22 mouse cellular contexts compared by ENCODE assay signal in genomic region chr15:15229926-15230325, GRCm38 (mm10).
DNase-seq lines count a peak whose midpoint lies in the region; ATAC-seq and TF ChIP-seq lines count a peak whose summit lies in the region.
"Had no signal": no experiment of that assay in that cellular context is flagged by ENCODE, and none has a peak within 500 bp of the region (broad histone marks: within the 10 kb centered on the region; RNA-seq: fewer than 3 reads in every experiment).

No protein-coding gene starts in this region.

- DNase-seq in embryo, embryonic 11 days: peak; percentile 7
- DNase-seq in embryo, embryonic 10 days (ENCODE audit: low spot score): no peak
- peak; percentile 39 for DNase-seq in hindbrain, postnatal 0 days (ENCODE audit: low spot score)
- DNase-seq in hindbrain, embryonic 11.5 days (ENCODE audit: low spot score): no peak
- peak; percentile 17 for DNase-seq in midbrain, postnatal 0 days (ENCODE audit: low spot score)
- DNase-seq in telencephalon, adult 2 months (ENCODE audit: low read depth, low spot score): peak; percentile 2
- DNase-seq in limb, embryonic 10.5 days (ENCODE audit: low spot score): no peak
- DNase-seq: adrenal gland, adult 2 months; cerebellum, adult 11 months; gastrocnemius, postnatal 25 days; heart, postnatal 10 days; kidney, adult 18-20 months; kidney, postnatal 10 days; lung, adult 2 months; lung, postnatal 36 days; thymus, adult 18-20 months; thymus, postnatal 4 days had no signal

- no peaks in the 10 kb centered on the region for H3K4me1 ChIP-seq in hindbrain, postnatal 0 days (ENCODE audit: insufficient read depth, low read length)
- H3K4me1 ChIP-seq in hindbrain, embryonic 11.5 days (replicated peaks; ENCODE audit: control insufficient read depth, insufficient read depth, low read length): no peaks in the 10 kb centered on the region
- no peaks in the 10 kb centered on the region for H3K4me1 ChIP-seq in midbrain, postnatal 0 days (ENCODE audit: insufficient read depth, low read length)
- H3K4me1 ChIP-seq in midbrain, embryonic 13.5 days (replicated peaks): no peaks in the 10 kb centered on the region
- H3K4me1 ChIP-seq in limb, embryonic 10.5 days: no peaks in the 10 kb centered on the region
- H3K4me1 ChIP-seq: heart, embryonic 10.5 days; hindbrain, embryonic 15.5 days; liver, embryonic 12.5 days; neural tube, embryonic 12.5 days had no signal

- H3K9ac ChIP-seq in hindbrain, postnatal 0 days (replicated peaks; ENCODE audit: low read length): no peak overlapping the region
- H3K9ac ChIP-seq in hindbrain, embryonic 11.5 days (ENCODE audit: low read depth, low read length): no peak overlapping the region
- H3K9ac ChIP-seq in midbrain, postnatal 0 days (replicated peaks; ENCODE audit: low read length, poor library complexity, severe bottlenecking): no peak overlapping the region
- no peak overlapping the region for H3K9ac ChIP-seq in midbrain, embryonic 13.5 days (replicated peaks)
- H3K9ac ChIP-seq: hindbrain, embryonic 15.5 days; liver, embryonic 12.5 days; neural tube, embryonic 12.5 days had no signal

- TF ChIP-seq CTCF in hindbrain, postnatal 0 days (IDR thresholded peaks at IDR 0.05; ENCODE audit: low read depth): peak; percentile 58
- TF ChIP-seq CTCF in midbrain, postnatal 0 days (IDR thresholded peaks at IDR 0.05): peak; percentile 77

- H3K4me2 ChIP-seq in hindbrain, postnatal 0 days (ENCODE audit: low read depth, low read length): no peak overlapping the region
- H3K4me2 ChIP-seq in hindbrain, embryonic 11.5 days (replicated peaks; ENCODE audit: low read depth, low read length): no peak overlapping the region
- H3K4me2 ChIP-seq in midbrain, postnatal 0 days (ENCODE audit: low read depth, low read length, poor library complexity, severe bottlenecking): no peak overlapping the region
- no peak overlapping the region for H3K4me2 ChIP-seq in midbrain, embryonic 13.5 days (replicated peaks)
- H3K4me2 ChIP-seq: hindbrain, embryonic 15.5 days; liver, embryonic 12.5 days; neural tube, embryonic 12.5 days had no signal

- no peaks in the 10 kb centered on the region for H3K9me3 ChIP-seq in hindbrain, postnatal 0 days (ENCODE audit: low read length)
- H3K9me3 ChIP-seq in hindbrain, embryonic 11.5 days (ENCODE audit: control insufficient read depth, low read length): no peaks in the 10 kb centered on the region
- no peaks in the 10 kb centered on the region for H3K9me3 ChIP-seq in midbrain, postnatal 0 days (ENCODE audit: low read length)
- H3K9me3 ChIP-seq in midbrain, embryonic 13.5 days: no peaks in the 10 kb centered on the region
- no peaks in the 10 kb centered on the region for H3K9me3 ChIP-seq in limb, embryonic 10.5 days (replicated peaks)
- H3K9me3 ChIP-seq: heart, embryonic 10.5 days; hindbrain, embryonic 15.5 days; liver, embryonic 12.5 days; neural tube, embryonic 12.5 days had no signal

- 72% methylated on average over 3 of the region's 3 CpGs for WGBS in hindbrain, postnatal 0 days
- 73% methylated on average over 3 of the region's 3 CpGs for WGBS in hindbrain, embryonic 11.5 days
- 69% methylated on average over 3 of the region's 3 CpGs for WGBS in midbrain, postnatal 0 days
- 77% methylated on average over 3 of the region's 3 CpGs for WGBS in midbrain, embryonic 13.5 days
- WGBS in limb, embryonic 10.5 days: 80% methylated on average over 3 of the region's 3 CpGs

- no peak for ATAC-seq in hindbrain, postnatal 0 days
- no peak for ATAC-seq in hindbrain, embryonic 11.5 days (ENCODE audit: low FRiP score)
- no peak for ATAC-seq in midbrain, postnatal 0 days (ENCODE audit: low FRiP score)
- no peak for ATAC-seq in midbrain, embryonic 13.5 days
- ATAC-seq: liver, embryonic 12.5 days had no signal

- H3K27me3 ChIP-seq in hindbrain, postnatal 0 days (ENCODE audit: insufficient read depth, low read length): no peaks in the 10 kb centered on the region
- H3K27me3 ChIP-seq in hindbrain, embryonic 11.5 days (ENCODE audit: control insufficient read depth, insufficient read depth, low read length): no peaks in the 10 kb centered on the region
- no peaks in the 10 kb centered on the region for H3K27me3 ChIP-seq in midbrain, postnatal 0 days (ENCODE audit: insufficient read depth, low read length)
- H3K27me3 ChIP-seq in midbrain, embryonic 13.5 days: no peaks in the 10 kb centered on the region
- H3K27me3 ChIP-seq in limb, embryonic 10.5 days (ENCODE audit: low read depth, poor library complexity, severe bottlenecking): no peaks in the 10 kb centered on the region
- H3K27me3 ChIP-seq: hindbrain, embryonic 15.5 days; liver, embryonic 12.5 days; neural tube, embryonic 12.5 days had no signal

- no peak overlapping the region for H3K27ac ChIP-seq in hindbrain, postnatal 0 days
- no peak overlapping the region for H3K27ac ChIP-seq in hindbrain, embryonic 11.5 days (ENCODE audit: low read depth, low read length)
- no peak overlapping the region for H3K27ac ChIP-seq in midbrain, postnatal 0 days (ENCODE audit: low read depth, low read length)
- no peak overlapping the region for H3K27ac ChIP-seq in midbrain, embryonic 13.5 days
- no peak overlapping the region for H3K27ac ChIP-seq in limb, embryonic 10.5 days
- H3K27ac ChIP-seq: heart, embryonic 10.5 days; hindbrain, embryonic 15.5 days; liver, embryonic 12.5 days; neural tube, embryonic 12.5 days had no signal

- H3K4me3 ChIP-seq in hindbrain, postnatal 0 days (ENCODE audit: low read length): no peak overlapping the region
- no peak overlapping the region for H3K4me3 ChIP-seq in hindbrain, embryonic 11.5 days (ENCODE audit: low read depth, low read length)
- no peak overlapping the region for H3K4me3 ChIP-seq in midbrain, postnatal 0 days (ENCODE audit: low read depth, low read length)
- H3K4me3 ChIP-seq in midbrain, embryonic 13.5 days (replicated peaks): no peak overlapping the region
- no peak overlapping the region for H3K4me3 ChIP-seq in limb, embryonic 10.5 days
- H3K4me3 ChIP-seq: heart, embryonic 10.5 days; hindbrain, embryonic 15.5 days; liver, embryonic 12.5 days; neural tube, embryonic 12.5 days had no signal

- no peaks in the 10 kb centered on the region for H3K36me3 ChIP-seq in hindbrain, postnatal 0 days (ENCODE audit: insufficient read depth, low read length)
- no peaks in the 10 kb centered on the region for H3K36me3 ChIP-seq in hindbrain, embryonic 11.5 days (ENCODE audit: control insufficient read depth, insufficient read depth, low read length)
- no peaks in the 10 kb centered on the region for H3K36me3 ChIP-seq in midbrain, postnatal 0 days (ENCODE audit: insufficient read depth, low read length)
- no peaks in the 10 kb centered on the region for H3K36me3 ChIP-seq in midbrain, embryonic 13.5 days
- H3K36me3 ChIP-seq in limb, embryonic 10.5 days: no peaks in the 10 kb centered on the region
- H3K36me3 ChIP-seq: heart, embryonic 10.5 days; hindbrain, embryonic 15.5 days; liver, embryonic 12.5 days; neural tube, embryonic 12.5 days had no signal

Comparison
In these comparisons a context has a peak if more than half of its experiments do, and no peak if none do; other contexts are left out.
1. DNase-seq: peak in embryo, embryonic 11 days (single experiment), hindbrain, postnatal 0 days (single experiment), midbrain, postnatal 0 days (single experiment) and telencephalon, adult 2 months (single experiment); none in embryo, embryonic 10 days (single experiment), hindbrain, embryonic 11.5 days (single experiment) and limb, embryonic 10.5 days (single experiment).